Mouse (Mus musculus): ENCODE results near the gene Cgnl1.
A peak's percentile ranks its signal among the peaks of the same experiment; 100 is the strongest.

The Cgnl1 gene

GRCm38 (mm10) chr9:71672495-71672894, 98.9 kb downstream of the Cgnl1 start:
- peak; percentile 55 for DNase-seq (ENCODE audit: low read depth, low spot score)

GRCm38 (mm10) chr9:71670677-71671076, 100.7 kb downstream of the Cgnl1 start:
- no peak for DNase-seq (ENCODE audit: low read depth, low spot score)

GRCm38 (mm10) chr9:71667616-71668015, 103.8 kb downstream of the Cgnl1 start:
- no peak for DNase-seq (ENCODE audit: low read depth, low spot score)

GRCm38 (mm10) chr9:71666432-71666831, 105.0 kb downstream of the Cgnl1 start:
- DNase-seq (ENCODE audit: low read depth, low spot score), result no peak

GRCm38 (mm10) chr9:71665493-71665892, 105.9 kb downstream of the Cgnl1 start:
- no peak for DNase-seq (ENCODE audit: low read depth, low spot score)

- no peak for DNase-seq (ENCODE audit: low read depth, low spot score)
Observed at GRCm38 (mm10) chr9:71664855-71665254, 106.5 kb downstream of the Cgnl1 start.

GRCm38 (mm10) chr9:71663421-71664217, 107.8 kb downstream of the Cgnl1 start:
- DNase-seq (ENCODE audit: low read depth, low spot score), result no peak

GRCm38 (mm10) chr9:71660540-71660939, 110.9 kb downstream of the Cgnl1 start:
- no peak for DNase-seq (ENCODE audit: low read depth, low spot score)

- DNase-seq (ENCODE audit: low read depth, low spot score), result no peak
Observed at GRCm38 (mm10) chr9:71659681-71660080, 111.7 kb downstream of the Cgnl1 start.

- peak; percentile 64 for DNase-seq (ENCODE audit: low read depth, low spot score)
Observed at GRCm38 (mm10) chr9:71657199-71657598, 114.2 kb downstream of the Cgnl1 start.

GRCm38 (mm10) chr9:71654861-71655260, 116.5 kb downstream of the Cgnl1 start:
- DNase-seq (ENCODE audit: low read depth, low spot score), result no peak

- DNase-seq (ENCODE audit: low read depth, low spot score), result peak; percentile 74
Observed at GRCm38 (mm10) chr9:71646115-71646514, 125.3 kb downstream of the Cgnl1 start.

GRCm38 (mm10) chr9:71643611-71644010, 127.8 kb downstream of the Cgnl1 start:
- peak; percentile 56 for DNase-seq (ENCODE audit: low read depth, low spot score)

GRCm38 (mm10) chr9:71642270-71642669, 129.1 kb downstream of the Cgnl1 start:
- DNase-seq (ENCODE audit: low read depth, low spot score), result peak; percentile 73

- no peak for DNase-seq (ENCODE audit: low read depth, low spot score)
Observed at GRCm38 (mm10) chr9:71640361-71640927, 131.0 kb downstream of the Cgnl1 start.

- DNase-seq (ENCODE audit: low read depth, low spot score), result peak; percentile 39
Observed at GRCm38 (mm10) chr9:71638198-71638597, 133.2 kb downstream of the Cgnl1 start.

- DNase-seq (ENCODE audit: low read depth, low spot score), result no peak
Observed at GRCm38 (mm10) chr9:71636854-71637253, 134.5 kb downstream of the Cgnl1 start.

- DNase-seq (ENCODE audit: low read depth, low spot score), result no peak
Observed at GRCm38 (mm10) chr9:71635627-71636026, 135.8 kb downstream of the Cgnl1 start.

- DNase-seq (ENCODE audit: low read depth, low spot score), result no peak
Observed at GRCm38 (mm10) chr9:71634916-71635315, 136.5 kb downstream of the Cgnl1 start.

GRCm38 (mm10) chr9:71628921-71629320, 142.5 kb downstream of the Cgnl1 start:
- DNase-seq (ENCODE audit: low read depth, low spot score), result no peak

GRCm38 (mm10) chr9:71628286-71628685, 143.1 kb downstream of the Cgnl1 start:
- no peak for DNase-seq (ENCODE audit: low read depth, low spot score)

- DNase-seq (ENCODE audit: low read depth, low spot score), result no peak
Observed at GRCm38 (mm10) chr9:71625961-71626360, 145.4 kb downstream of the Cgnl1 start.

- DNase-seq (ENCODE audit: low read depth, low spot score), result peak; percentile 73
Observed at GRCm38 (mm10) chr9:71624793-71625495, 146.5 kb downstream of the Cgnl1 start.

Measured in ZHBTc4 (cell line).